Mouse (Mus musculus): ENCODE measurements at regions not wholly inside any gene's neighbourhood (a gene's known extent, or its start where the extent isn't known, plus 50 kb on each side); places are given as distances from the start of the nearest gene placed in this dataset.

- DNase-seq (ENCODE audit: low read depth) = no peak
Measured at GRCm38 (mm10) chrX:109686502-109687130, 490.1 kb downstream of the Gm6377 start.

DNA sequence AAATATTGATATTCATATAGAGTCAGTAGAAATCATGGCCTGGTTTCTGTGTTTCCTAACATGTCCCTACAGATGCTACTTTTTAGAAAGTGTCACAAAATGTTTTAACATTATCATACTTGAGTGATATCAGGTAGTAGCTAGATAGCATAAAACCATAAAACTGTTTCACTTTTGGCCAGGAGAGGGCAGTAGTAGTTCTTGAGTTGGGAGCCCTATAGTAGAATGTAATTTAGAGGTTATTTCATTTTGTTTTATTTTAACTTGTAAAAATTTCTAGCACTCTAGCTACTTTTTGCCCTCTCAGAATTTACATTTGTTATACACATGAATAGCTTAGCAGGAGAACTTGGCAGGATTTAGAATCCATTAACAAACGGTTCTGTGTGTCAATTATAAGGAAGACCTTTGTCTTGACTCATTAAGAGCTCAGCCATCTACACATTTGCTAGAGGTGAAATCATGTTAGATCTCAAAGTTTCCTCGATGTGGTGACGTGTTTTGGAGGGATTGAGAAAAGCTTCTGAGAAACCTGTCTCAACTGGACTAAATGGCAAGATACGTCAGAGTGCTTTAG is 538.5 kb downstream of the Gm6377 start:
- DNase-seq (ENCODE audit: low read depth) = peak; percentile 9

- no peak for DNase-seq (ENCODE audit: low read depth)
Measured at GRCm38 (mm10) chrX:109735967-109736366, 539.4 kb downstream of the Gm6377 start.

Measured in NIH3T3 (cell line).